Mouse (Mus musculus) MEL (cell line): ENCODE data around the gene Manba. TPM values are rescaled to one million over a fixed set of nuclear protein-coding genes. Genes with fewer than 3 reads are reported as not detected.

ENCODE experiments used
- DNase-seq: peaks from one replicate; pipeline ENCODE4 v3.0.0; 2011; ENCODE audit warnings: low read depth, low spot score
- H3K27ac ChIP-seq: 2 replicates; pipeline ENCODE4 v1.5.1; 2012; ENCODE audit warnings: low read depth, mild to moderate bottlenecking, control low read depth, low read length, moderate library complexity; ENCODE audit not compliant: control insufficient read depth
- H3K27me3 ChIP-seq, 2 experiments: fragments of 150-350 bp in 1 of 2; sonication (generic) in 1 of 2; 2 replicates each; pipeline ENCODE4 v1.6.1; 2012; ENCODE audit warnings: low read length in 2 of 2, mild to moderate bottlenecking in 2 of 2, improper control_type of control experiment in 1 of 2, moderate library complexity in 1 of 2; ENCODE audit not compliant: insufficient read depth in 2 of 2, control insufficient read depth in 1 of 2
- H3K36me3 ChIP-seq, 2 experiments: 2 replicates each; pipeline ENCODE4 v1.6.1; 2012 to 2014; ENCODE audit warnings: low read length in 2 of 2, improper control_type of control experiment in 1 of 2, inconsistent platforms in 1 of 2, mild to moderate bottlenecking in 1 of 2; ENCODE audit not compliant: insufficient read depth in 2 of 2, control insufficient read depth in 1 of 2
- H3K4me1 ChIP-seq, 2 experiments: fragments of 150-350 bp in 1 of 2; sonication (generic) in 1 of 2; 2 replicates each; pipeline ENCODE4 v1.6.1; 2012; ENCODE audit warnings: low read length in 2 of 2, improper control_type of control experiment in 1 of 2, mild to moderate bottlenecking in 1 of 2; ENCODE audit not compliant: insufficient read depth in 2 of 2, control insufficient read depth in 1 of 2
- H3K4me3 ChIP-seq, 2 experiments: fragments of 150-350 bp in 1 of 2; sonication (generic) in 1 of 2; 2 replicates each; pipeline ENCODE4 v1.5.1; 2012; ENCODE audit warnings: low read depth in 2 of 2, low read length in 2 of 2, mild to moderate bottlenecking in 2 of 2, moderate library complexity in 2 of 2, control low read depth in 1 of 2, improper control_type of control experiment in 1 of 2; ENCODE audit not compliant: control insufficient read depth in 1 of 2, insufficient read depth in 1 of 2
- H3K79me2 ChIP-seq: 2 replicates; pipeline ENCODE4 v1.6.1; 2012; ENCODE audit warnings: mild to moderate bottlenecking, low read length, moderate library complexity; ENCODE audit not compliant: control insufficient read depth, poor library complexity, insufficient read depth
- H3K9ac ChIP-seq: 2 replicates; pipeline ENCODE4 v1.6.1; 2012; ENCODE audit warnings: low read depth, mild to moderate bottlenecking, control low read depth, low read length, moderate library complexity; ENCODE audit not compliant: control insufficient read depth, poor library complexity, severe bottlenecking
- H3K9me3 ChIP-seq: fragments of 150-350 bp; sonication (generic); replicated peaks from 2 replicates; pipeline ENCODE4 v1.6.1; 2012; ENCODE audit warnings: mild to moderate bottlenecking, low read length, improper control_type of control experiment, moderate library complexity; ENCODE audit not compliant: insufficient read depth
- BHLHE40 ChIP-seq: IDR thresholded peaks from 2 replicates; pipeline ENCODE4 v1.6.1; 2012; ENCODE audit warnings: low read depth, mild to moderate bottlenecking, inconsistent platforms, low read length, improper control_type of control experiment, borderline replicate concordance
- CHD1 ChIP-seq: IDR thresholded peaks from 2 replicates; pipeline ENCODE4 v1.6.1; 2012; ENCODE audit warnings: low read depth, mild to moderate bottlenecking, inconsistent platforms, low read length, improper control_type of control experiment
- CTCF ChIP-seq, 3 experiments: IDR thresholded peaks in 2 of 3; conservative IDR thresholded peaks in 1 of 3; 2 replicates each; pipeline ENCODE4 v1.5.1; 2011 to 2012; ENCODE audit warnings: low read length in 3 of 3, low read depth in 2 of 3, mild to moderate bottlenecking in 2 of 3, improper control_type of control experiment in 1 of 3, inconsistent platforms in 1 of 3, mixed read lengths in 1 of 3, moderate library complexity in 1 of 3; ENCODE audit not compliant: control insufficient read depth in 1 of 3, insufficient read depth in 1 of 3, poor library complexity in 1 of 3, severe bottlenecking in 1 of 3
- E2F4 ChIP-seq: IDR thresholded peaks from 2 replicates; pipeline ENCODE4 v1.6.1; 2011; ENCODE audit warnings: low read depth, low read length, improper control_type of control experiment, borderline replicate concordance
- ELF1 ChIP-seq: IDR thresholded peaks from 2 replicates; pipeline ENCODE4 v1.6.1; 2014; ENCODE audit warnings: low read depth, mild to moderate bottlenecking, inconsistent platforms, low read length, improper control_type of control experiment, moderate library complexity
- EP300 ChIP-seq, 2 experiments: IDR thresholded peaks; 2 replicates each; pipeline ENCODE4 v1.6.1; 2011; ENCODE audit warnings: improper control_type of control experiment in 2 of 2, low read length in 2 of 2, low read depth in 1 of 2, mild to moderate bottlenecking in 1 of 2
- GABPA ChIP-seq: IDR thresholded peaks from 2 replicates; pipeline ENCODE4 v1.6.1; 2012; ENCODE audit warnings: low read depth, mild to moderate bottlenecking, inconsistent platforms, low read length, improper control_type of control experiment, moderate library complexity
- GATA1 ChIP-seq: IDR thresholded peaks from 2 replicates; pipeline ENCODE4 v1.6.1; 2011; ENCODE audit warnings: low read depth, low read length, improper control_type of control experiment
- HCFC1 ChIP-seq: IDR thresholded peaks from 2 replicates; pipeline ENCODE4 v1.6.1; 2012; ENCODE audit warnings: low read depth, mild to moderate bottlenecking, inconsistent platforms, low read length, improper control_type of control experiment, moderate library complexity
- KAT2A ChIP-seq: conservative IDR thresholded peaks from 2 replicates; pipeline ENCODE4 v1.6.1; 2012; ENCODE audit warnings: low read depth, low read length, improper control_type of control experiment, inconsistent platforms
- MAFK ChIP-seq: IDR thresholded peaks from 2 replicates; pipeline ENCODE4 v1.6.1; 2011; ENCODE audit warnings: low read depth, mild to moderate bottlenecking, low read length, improper control_type of control experiment, borderline replicate concordance
- MEF2A ChIP-seq: IDR thresholded peaks from 2 replicates; pipeline ENCODE4 v1.6.1; 2014; ENCODE audit warnings: low read depth, mild to moderate bottlenecking, inconsistent platforms, low read length, improper control_type of control experiment; ENCODE audit not compliant: poor library complexity, insufficient replicate concordance, severe bottlenecking; ENCODE audit errors: extremely low read depth
- MYB ChIP-seq: IDR thresholded peaks from 2 replicates; pipeline ENCODE4 v1.6.1; 2011; ENCODE audit warnings: mild to moderate bottlenecking, low read depth, low read length, improper control_type of control experiment
- MYC ChIP-seq: IDR thresholded peaks from 2 replicates; pipeline ENCODE4 v1.6.1; 2011; ENCODE audit warnings: low read depth, mild to moderate bottlenecking, low read length, improper control_type of control experiment, moderate library complexity
- NELFE ChIP-seq: IDR thresholded peaks from 2 replicates; pipeline ENCODE4 v1.6.1; 2011; ENCODE audit warnings: low read depth, low read length, improper control_type of control experiment
- NRF1 ChIP-seq: IDR thresholded peaks from 2 replicates; pipeline ENCODE4 v1.6.1; 2014; ENCODE audit warnings: low read depth, mild to moderate bottlenecking, inconsistent platforms, low read length, improper control_type of control experiment, moderate library complexity; ENCODE audit not compliant: poor library complexity, insufficient read depth, severe bottlenecking
- POLR2A ChIP-seq, 2 experiments: IDR thresholded peaks; 2 replicates each; pipeline ENCODE4 v1.6.1; 2011 to 2012; ENCODE audit warnings: low read length in 2 of 2, mild to moderate bottlenecking in 2 of 2, control low read depth in 1 of 2, improper control_type of control experiment in 1 of 2, low read depth in 1 of 2, moderate library complexity in 1 of 2; ENCODE audit not compliant: control insufficient read depth in 1 of 2, insufficient read depth in 1 of 2, poor library complexity in 1 of 2
- POLR2AphosphoS5 ChIP-seq: IDR thresholded peaks from 2 replicates; pipeline ENCODE4 v1.6.1; 2012; ENCODE audit warnings: low read depth, borderline replicate concordance, mild to moderate bottlenecking, inconsistent platforms, low read length, moderate library complexity, mixed read lengths
- RAD21 ChIP-seq: IDR thresholded peaks from 2 replicates; pipeline ENCODE4 v1.6.1; 2011; ENCODE audit warnings: mild to moderate bottlenecking, low read depth, low read length, improper control_type of control experiment
- TCF12 ChIP-seq: IDR thresholded peaks from 2 replicates; pipeline ENCODE4 v1.6.1; 2014; ENCODE audit warnings: low read depth, mild to moderate bottlenecking, inconsistent platforms, low read length, improper control_type of control experiment, moderate library complexity
- UBTF ChIP-seq: IDR thresholded peaks from 2 replicates; pipeline ENCODE4 v1.6.1; 2012; ENCODE audit warnings: low read depth, mild to moderate bottlenecking, inconsistent platforms, low read length, improper control_type of control experiment, moderate library complexity, borderline replicate concordance; ENCODE audit not compliant: insufficient read depth
- USF2 ChIP-seq, 2 experiments: IDR thresholded peaks; 2 replicates each; pipeline ENCODE4 v1.6.1; 2011 to 2012; ENCODE audit warnings: improper control_type of control experiment in 2 of 2, low read length in 2 of 2, borderline replicate concordance in 1 of 2, inconsistent platforms in 1 of 2, low read depth in 1 of 2, mild to moderate bottlenecking in 1 of 2; ENCODE audit not compliant: insufficient read depth in 1 of 2
- ZKSCAN1 ChIP-seq: IDR thresholded peaks from 2 replicates; pipeline ENCODE4 v1.6.1; 2012; ENCODE audit warnings: low read depth, mild to moderate bottlenecking, inconsistent platforms, low read length, improper control_type of control experiment, moderate library complexity
- ZMIZ1 ChIP-seq: IDR thresholded peaks from 2 replicates; pipeline ENCODE4 v1.6.1; 2012; ENCODE audit warnings: low read depth, mild to moderate bottlenecking, inconsistent platforms, low read length, improper control_type of control experiment, moderate library complexity
- polyA plus RNA-seq, 2 experiments: library from polyadenylated mRNA; stranded (reverse) in 1 of 2; unstranded in 1 of 2; fragments of >175 nt in 1 of 2; fragments of >200 nt in 1 of 2; gene quantifications; 2 replicates each; pipeline versions ENCODE4 v1.2.1 to v1.2.4; 2012; ENCODE audit warnings: low replicate concordance in 2 of 2, low read depth in 1 of 2; ENCODE audit not compliant: insufficient read length in 2 of 2, insufficient read depth in 1 of 2, missing spikeins in 1 of 2
- total RNA-seq: library from RNA; depleted of rRNA; stranded (reverse); fragments of 300-350 nt; gene quantifications from 2 replicates; pipeline ENCODE4 v1.2.3, GENCODE M21; 2012

The Manba gene
- total and polyA plus RNA-seq, 3 experiments = 8.1 to 10.6 TPM; not detected in 1

DNA sequence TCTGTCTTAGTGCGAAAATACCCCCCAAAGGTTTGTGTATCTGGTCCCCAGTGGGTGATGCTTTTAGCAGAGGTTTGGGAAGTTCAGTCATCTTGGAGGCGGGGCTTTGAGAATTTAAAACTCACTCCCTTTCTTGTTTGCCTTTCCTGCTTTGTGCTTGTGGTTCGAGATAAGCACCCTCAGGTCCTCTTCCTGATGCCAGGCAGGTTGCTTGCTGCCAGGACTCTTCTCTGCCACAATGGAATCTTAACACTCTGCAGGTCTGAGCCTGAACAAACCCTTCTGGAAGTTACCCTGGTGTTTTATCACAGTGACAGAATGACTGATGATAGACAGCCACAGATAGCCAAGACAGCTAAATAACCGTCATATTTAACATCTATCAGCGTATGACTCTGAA, 83.2 kb downstream of the Manba start:
- Histone ChIP-seq H3K9ac (no peak overlapping the region), H3K27me3 (no peaks in the 10 kb centered on the region), H3K9me3 (no peaks in the 10 kb centered on the region), H3K79me2 (no peaks in the 10 kb centered on the region), H3K4me1 (peaks cover 9 to 10% of the 10 kb centered on the region in 2 experiments), H3K27ac (no peak overlapping the region), H3K36me3 (peaks cover 0 to 3% of the 10 kb centered on the region in 2 experiments; a peak in 2 of 4 replicates), H3K4me3 (no peak overlapping the region)
- peak; percentile 23 for DNase-seq
- TF ChIP-seq GABPA (no peak), MYC (no peak), POLR2AphosphoS5 (no peak), BHLHE40 (no peak), NRF1 (no peak)

DNA sequence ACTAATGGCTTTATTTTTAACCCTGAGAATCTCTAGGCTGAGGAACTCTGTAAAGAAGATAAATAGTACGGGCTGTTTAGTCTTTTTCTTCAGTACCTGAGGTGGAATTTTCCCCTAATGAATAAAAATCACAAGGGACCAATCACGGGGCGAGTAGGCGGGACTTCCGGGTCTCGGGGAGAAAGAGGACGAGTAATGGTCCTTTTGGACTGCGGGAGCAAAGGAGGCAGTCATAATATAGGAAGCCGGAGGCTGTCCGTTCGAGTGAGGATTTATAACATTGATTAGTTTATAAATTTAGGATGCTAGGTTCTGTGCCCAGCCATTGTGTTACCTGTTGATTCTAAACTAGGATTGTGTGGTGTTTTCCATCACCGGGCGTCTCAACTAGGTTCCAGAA, 86.1 kb downstream of the Manba start:
- Histone ChIP-seq H3K27me3 (no peaks in the 10 kb centered on the region), H3K79me2 (no peaks in the 10 kb centered on the region), H3K4me1 (peaks cover 7 to 10% of the 10 kb centered on the region in 2 experiments), H3K27ac (no peak overlapping the region), H3K4me3 (no peak overlapping the region), H3K36me3 (peaks cover 0 to 6% of the 10 kb centered on the region in 2 experiments; a peak in 2 of 4 replicates), H3K9ac (no peak overlapping the region), H3K9me3 (no peaks in the 10 kb centered on the region)
- no peak for TF ChIP-seq KAT2A
- no peak for TF ChIP-seq MYB
- no peak for TF ChIP-seq ZMIZ1
- no peak for TF ChIP-seq USF2 (IDR thresholded peaks at IDR 0.05; ENCODE audit: borderline replicate concordance in 1 of 2, insufficient read depth in 1 of 2, low read depth in 1 of 2, low read length in 2 of 2)
- no peak for TF ChIP-seq MAFK
- TF ChIP-seq ELF1 = no peak
- TF ChIP-seq MYC = no peak
- no peak for DNase-seq

DNA sequence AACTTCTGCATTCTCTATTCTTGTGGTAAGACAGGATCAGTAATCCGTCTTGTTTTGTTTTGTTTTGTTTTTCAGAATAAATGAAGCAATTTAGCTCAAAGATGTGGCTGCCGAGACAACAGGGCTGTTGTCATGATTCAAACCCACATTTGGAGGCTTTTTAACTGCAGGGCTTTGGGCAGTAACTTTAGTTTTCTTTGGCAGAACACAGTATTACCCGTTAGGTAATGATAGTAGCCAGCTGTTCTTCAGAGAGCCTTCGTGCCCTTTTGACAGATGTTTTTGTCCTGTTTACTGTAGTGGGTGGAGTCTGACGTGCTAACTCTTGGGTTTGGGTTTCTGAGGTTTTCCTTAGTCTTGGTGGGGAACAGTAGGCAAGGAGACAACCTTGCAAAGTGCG, 87.6 kb downstream of the Manba start:
- H3K4me3 ChIP-seq = no peak overlapping the region
- H3K9ac ChIP-seq = no peak overlapping the region
- no peak for DNase-seq
- no peaks in the 10 kb centered on the region for H3K9me3 ChIP-seq
- no peak for TF ChIP-seq UBTF
- TF ChIP-seq POLR2AphosphoS5 = no peak
- TF ChIP-seq CTCF (IDR thresholded peaks at IDR 0.05 in 2 of 3, conservative IDR thresholded peaks at IDR 0.05 in 1 of 3; ENCODE audit: control insufficient read depth in 1 of 3, insufficient read depth in 1 of 3, low read depth in 2 of 3, low read length in 3 of 3, poor library complexity in 1 of 3, severe bottlenecking in 1 of 3) = no peak
- no peak for TF ChIP-seq E2F4
- TF ChIP-seq GATA1 = no peak
- TF ChIP-seq ZKSCAN1 = no peak
- TF ChIP-seq POLR2A (IDR thresholded peaks at IDR 0.05; ENCODE audit: control insufficient read depth in 1 of 2, insufficient read depth in 1 of 2, low read depth in 1 of 2, low read length in 2 of 2, poor library complexity in 1 of 2) = no peak
- no peak for TF ChIP-seq ELF1
- no peak for TF ChIP-seq NELFE
- TF ChIP-seq CHD1 = no peak
- no peak for TF ChIP-seq RAD21
- TF ChIP-seq MEF2A = no peak
- no peak for TF ChIP-seq HCFC1
- no peak for TF ChIP-seq EP300 (IDR thresholded peaks at IDR 0.05; ENCODE audit: low read depth in 1 of 2, low read length in 2 of 2)
- no peak for TF ChIP-seq TCF12
- no peak overlapping the region for H3K27ac ChIP-seq
- H3K79me2 ChIP-seq = no peaks in the 10 kb centered on the region
- no peaks in the 10 kb centered on the region for H3K27me3 ChIP-seq
- H3K4me1 ChIP-seq = peaks cover 7 to 10% of the 10 kb centered on the region in 2 experiments
- H3K36me3 ChIP-seq = peaks cover 0 to 6% of the 10 kb centered on the region in 2 experiments; a peak in 2 of 4 replicates
